Mouse (Mus musculus) lung, embryonic 14.5 days (tissue): ENCODE measurements around the gene Kcnj14. TPM values are rescaled to one million over a fixed set of nuclear protein-coding genes. Genes with fewer than 3 reads are reported as not detected.

Source experiments
- ATAC-seq: fragments of 200-750 bp; cut with Nextera tagmentation; 2 replicates; pipeline ENCODE4 v1.8.0; 2017; ENCODE audit warnings: mild to moderate bottlenecking, moderate TSS enrichment, moderate library complexity; ENCODE audit not compliant: insufficient read depth
- DNase-seq: peaks from one replicate; pipeline ENCODE4 v3.0.0-alpha.2; 2015
- H3K27ac ChIP-seq: fragments of 300-500 bp; sonication (generic); 2 replicates; pipeline ENCODE4 v1.5.1; 2014; ENCODE audit warnings: low read depth, mild to moderate bottlenecking, moderate library complexity
- H3K27me3 ChIP-seq: fragments of 300-500 bp; sonication (generic); 2 replicates; pipeline ENCODE4 v1.6.1; 2014; ENCODE audit warnings: low read length, control low read depth; ENCODE audit not compliant: insufficient read depth
- H3K36me3 ChIP-seq: fragments of 300-500 bp; sonication (generic); 2 replicates; pipeline ENCODE4 v1.6.1; 2014; ENCODE audit warnings: control low read depth; ENCODE audit not compliant: insufficient read depth
- H3K4me1 ChIP-seq: fragments of 300-500 bp; sonication (generic); 2 replicates; pipeline ENCODE4 v1.6.1; 2014; ENCODE audit warnings: antibody characterized with exemption, control low read depth; ENCODE audit not compliant: insufficient read depth
- H3K4me2 ChIP-seq: fragments of 300-500 bp; sonication (generic); 2 replicates; pipeline ENCODE4 v1.6.1; 2014; ENCODE audit warnings: mild to moderate bottlenecking
- H3K4me3 ChIP-seq: fragments of 300-500 bp; sonication (generic); 2 replicates; pipeline ENCODE4 v1.5.1; 2014; ENCODE audit warnings: low read depth, low read length
- H3K9ac ChIP-seq: fragments of 300-500 bp; sonication (generic); 2 replicates; pipeline ENCODE4 v1.6.1; 2014
- H3K9me3 ChIP-seq: fragments of 300-500 bp; sonication (generic); 2 replicates; pipeline ENCODE4 v1.6.1; 2016; ENCODE audit warnings: low read depth, low read length, control low read depth
- CTCF ChIP-seq: IDR thresholded peaks from 2 replicates; pipeline ENCODE4 v1.5.1; 2016; ENCODE audit warnings: antibody characterized with exemption, low read depth
- WGBS: fragments of 180-500 bp; shearing (Covaris S2); extraction: QIAGEN DNeasy Blood & Tissue Kit; methylation state at CpG from one replicate; pipeline ENCODE4 v1.1.7; 2014; 5-methylcytosine and 5-hydroxymethylcytosine counted together
- polyA plus RNA-seq: library from polyadenylated mRNA; unstranded; fragments of >200 nt; fragmentation: Nextera tagmentation; extraction: Ambion mirVana; gene quantifications from 2 replicates; pipeline ENCODE4 v1.2.1, GENCODE M21; 2014

Kcnj14 gene
- polyA plus RNA-seq, 1 experiment from 2014 or later, result 0.67 TPM

DNA sequence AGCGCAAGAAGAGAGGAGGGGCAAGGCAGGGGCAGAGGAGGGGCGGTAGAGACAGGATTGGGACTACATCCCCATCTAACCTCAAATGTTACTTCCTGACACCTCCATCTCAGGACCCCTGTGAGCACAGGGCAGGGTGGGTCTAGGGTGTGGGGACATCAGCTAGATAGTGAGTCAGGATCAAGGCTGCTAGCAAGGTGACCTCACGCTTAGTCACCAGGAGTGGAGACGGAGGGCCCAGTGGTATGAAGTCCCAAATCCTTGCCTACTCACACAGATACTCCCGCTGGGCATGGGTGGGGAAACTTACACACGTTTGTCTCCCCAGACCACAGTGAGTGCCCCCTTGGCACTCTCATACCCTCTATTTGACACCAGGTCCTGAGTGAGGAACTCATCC, 22.0 kb downstream of the Kcnj14 start:
- 90% methylated on average over 6 of the region's 6 CpGs for WGBS
- Histone ChIP-seq H3K4me2 (no peak overlapping the region), H3K9ac (no peak overlapping the region), H3K27me3 (peaks cover 22% of the 10 kb centered on the region), H3K36me3 (peaks cover 16% of the 10 kb centered on the region), H3K27ac (no peak overlapping the region), H3K4me1 (0 out of 2 replicates have a peak, but pooled peaks cover 7% of the 10 kb centered on the region), H3K9me3 (no peaks in the 10 kb centered on the region), H3K4me3 (no peak overlapping the region)
- no peak for TF ChIP-seq CTCF
- no peak for ATAC-seq
- no peak for DNase-seq

DNA sequence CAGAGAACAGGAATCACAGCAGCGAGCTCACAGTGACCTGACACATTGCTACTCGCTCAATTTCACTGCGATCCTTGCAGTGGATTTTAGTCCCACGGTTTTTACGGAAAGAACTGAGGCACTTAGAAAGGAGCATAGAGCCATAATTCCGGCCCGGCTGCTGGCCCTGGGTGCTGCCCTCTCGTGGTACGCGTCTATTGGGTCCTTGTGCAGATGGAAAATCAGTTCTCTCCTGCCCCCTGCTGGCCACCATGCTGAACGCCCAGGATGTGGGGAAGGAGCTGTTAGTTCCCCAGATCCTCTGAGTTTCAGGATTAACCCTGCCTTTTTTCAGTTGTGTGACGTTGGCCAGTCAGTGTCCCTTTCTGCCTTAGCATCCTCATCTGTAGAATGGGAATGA, 23.2 kb downstream of the Kcnj14 start:
- H3K27ac ChIP-seq, result no peak overlapping the region
- no peaks in the 10 kb centered on the region for H3K9me3 ChIP-seq
- TF ChIP-seq CTCF, result peak; percentile 100
- H3K36me3 ChIP-seq, result peaks cover 4% of the 10 kb centered on the region; the same call in 1 of the 2 replicates
- no peak overlapping the region for H3K9ac ChIP-seq
- H3K4me1 ChIP-seq, result 0 out of 2 replicates have a peak, but pooled peaks cover 7% of the 10 kb centered on the region
- ATAC-seq (peak; percentile 39; the same call in 1 of the 2 replicates), DNase-seq (peak; percentile 98)
- peaks cover 32% of the 10 kb centered on the region for H3K27me3 ChIP-seq
- H3K4me2 ChIP-seq, result peak overlapping the region; percentile 58
- WGBS, result 3% methylated on average over 12 of the region's 12 CpGs
- no peak overlapping the region for H3K4me3 ChIP-seq

DNA sequence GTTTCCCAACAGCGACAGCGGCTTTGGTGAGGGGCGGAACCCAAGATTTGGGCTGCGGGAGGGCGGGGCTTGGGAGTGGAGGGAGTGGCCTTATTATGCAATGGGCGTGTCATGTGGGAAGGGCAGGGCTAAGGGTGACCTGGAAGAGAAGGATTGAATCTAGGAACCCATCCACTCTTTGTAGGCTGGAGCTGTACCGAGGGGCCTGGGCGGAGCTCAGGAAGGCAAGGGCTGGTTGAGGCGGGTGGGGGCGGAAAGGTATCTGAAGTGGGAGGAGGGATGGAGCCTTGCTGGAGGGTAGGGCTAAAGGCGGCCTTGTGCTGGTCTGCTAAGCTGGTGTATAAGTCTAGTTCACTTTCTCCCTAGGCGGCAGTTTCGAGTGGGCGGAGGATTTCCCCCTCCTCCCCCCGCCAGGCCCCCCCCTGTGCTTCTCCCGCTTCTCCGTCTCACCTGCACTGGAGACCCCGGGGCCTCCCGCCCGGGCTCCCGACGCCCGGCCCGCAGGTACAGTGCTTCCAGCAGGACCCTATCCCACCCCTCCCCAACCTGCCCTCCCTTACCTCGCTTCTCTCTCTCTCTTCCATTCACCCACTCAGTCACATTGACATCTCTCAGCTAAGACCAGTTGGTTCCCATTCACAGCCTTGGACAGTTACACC, 23.9 kb downstream of the Kcnj14 start:
- ATAC-seq (peak; percentile 67), DNase-seq (peak; percentile 74)
- Histone ChIP-seq H3K9me3 (no peaks in the 10 kb centered on the region), H3K9ac (no peak overlapping the region), H3K27ac (no peak overlapping the region), H3K4me1 (0 out of 2 replicates have a peak, but pooled peaks cover 7% of the 10 kb centered on the region), H3K36me3 (peaks cover 3% of the 10 kb centered on the region; the same call in 1 of the 2 replicates), H3K4me3 (peak overlapping the region; percentile 17; the same call in 1 of the 2 replicates), H3K4me2 (peak overlapping the region; percentile 58), H3K27me3 (peaks cover 32% of the 10 kb centered on the region)
- WGBS, result 13% methylated on average over 24 of the region's 25 CpGs
- TF ChIP-seq CTCF, result no peak

DNA sequence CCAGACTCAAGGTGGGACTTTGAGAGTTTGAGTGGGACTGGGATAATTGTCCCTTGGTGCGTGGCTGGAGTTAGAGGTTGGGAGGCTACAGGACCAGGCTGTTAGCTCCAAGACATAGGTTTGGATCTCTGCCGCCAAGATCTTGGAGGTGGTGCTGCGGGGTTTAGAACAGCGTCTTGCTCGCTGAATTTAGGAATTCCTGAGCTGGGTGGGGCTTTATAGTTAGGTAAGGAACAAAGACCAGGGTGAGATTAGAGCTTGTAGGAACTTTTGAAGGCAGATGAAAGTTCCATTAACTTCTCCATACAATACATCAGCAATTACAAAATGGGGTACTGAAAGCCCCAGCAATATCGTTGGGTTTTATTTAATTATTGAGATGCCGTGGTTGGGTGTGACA, 24.6 kb downstream of the Kcnj14 start:
- DNase-seq (no peak), ATAC-seq (no peak)

DNA sequence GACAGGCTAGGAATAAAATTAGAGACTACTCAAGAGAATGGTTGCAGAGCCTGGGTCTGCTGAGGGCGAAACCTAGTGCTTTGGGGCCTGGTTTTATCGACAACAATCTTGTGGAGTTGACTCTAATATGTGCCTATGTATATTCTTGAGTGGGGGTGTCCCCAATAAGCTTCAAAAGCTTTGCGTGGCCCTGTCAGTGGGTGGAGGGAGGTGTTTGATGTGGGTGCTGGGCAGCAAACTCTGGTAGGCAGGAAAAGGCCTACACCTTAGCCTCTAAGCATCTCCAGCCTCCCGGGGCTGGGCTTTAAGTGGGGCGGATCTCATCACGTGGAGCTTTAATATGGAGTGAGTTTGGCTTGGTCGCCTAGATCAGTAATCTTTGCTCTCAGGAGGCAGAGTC, 25.7 kb downstream of the Kcnj14 start:
- Histone ChIP-seq H3K36me3 (0 out of 2 replicates have a peak, but pooled peaks cover 3% of the 10 kb centered on the region), H3K4me3 (peak overlapping the region; percentile 44), H3K27ac (no peak overlapping the region), H3K9me3 (no peaks in the 10 kb centered on the region), H3K9ac (no peak overlapping the region), H3K27me3 (peaks cover 32% of the 10 kb centered on the region), H3K4me2 (peak overlapping the region; percentile 83), H3K4me1 (0 out of 2 replicates have a peak, but pooled peaks cover 7% of the 10 kb centered on the region)
- no peak for TF ChIP-seq CTCF
- DNase-seq (no peak), ATAC-seq (no peak)
- 47% methylated on average over 7 of the region's 7 CpGs for WGBS

More for the DNA sequence above, 24.6 kb downstream of the Kcnj14 start:
- Histone ChIP-seq H3K36me3 (peaks cover 3% of the 10 kb centered on the region; the same call in 1 of the 2 replicates), H3K9ac (no peak overlapping the region), H3K4me3 (peak overlapping the region; percentile 17; the same call in 1 of the 2 replicates), H3K27ac (no peak overlapping the region), H3K4me2 (peak overlapping the region; percentile 58), H3K27me3 (peaks cover 32% of the 10 kb centered on the region), H3K9me3 (no peaks in the 10 kb centered on the region), H3K4me1 (0 out of 2 replicates have a peak, but pooled peaks cover 7% of the 10 kb centered on the region)
- TF ChIP-seq CTCF, result no peak
- WGBS, result 31% methylated on average over 7 of the region's 7 CpGs

DNA sequence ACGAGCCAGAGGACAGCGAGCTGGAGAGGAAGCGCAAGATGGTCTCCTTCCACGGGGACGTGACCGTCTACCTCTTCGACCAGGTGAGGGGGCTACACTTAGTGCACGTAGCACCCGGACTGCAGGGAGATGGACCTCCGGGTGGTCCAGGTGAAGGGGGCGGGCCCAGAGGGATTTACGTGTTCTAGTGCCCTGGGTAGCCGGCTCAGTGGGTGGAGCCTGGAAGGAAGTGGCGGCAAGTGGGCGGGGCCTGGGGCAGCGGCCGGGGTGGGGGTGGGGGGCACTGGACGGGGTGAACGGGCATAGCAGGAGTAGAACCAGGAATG, 26.1 kb downstream of the Kcnj14 start:
- no peak for TF ChIP-seq CTCF
- H3K9ac ChIP-seq, result peak overlapping the region; percentile 53
- peak; percentile 54 for DNase-seq
- ATAC-seq, result no peak
- peaks cover 32% of the 10 kb centered on the region for H3K27me3 ChIP-seq
- H3K36me3 ChIP-seq, result 0 out of 2 replicates have a peak, but pooled peaks cover 3% of the 10 kb centered on the region
- H3K27ac ChIP-seq, result no peak overlapping the region
- H3K4me3 ChIP-seq, result peak overlapping the region; percentile 44
- 2% methylated on average over 19 of the region's 19 CpGs for WGBS
- 0 out of 2 replicates have a peak, but pooled peaks cover 7% of the 10 kb centered on the region for H3K4me1 ChIP-seq
- H3K4me2 ChIP-seq, result peak overlapping the region; percentile 83
- H3K9me3 ChIP-seq, result no peaks in the 10 kb centered on the region

DNA sequence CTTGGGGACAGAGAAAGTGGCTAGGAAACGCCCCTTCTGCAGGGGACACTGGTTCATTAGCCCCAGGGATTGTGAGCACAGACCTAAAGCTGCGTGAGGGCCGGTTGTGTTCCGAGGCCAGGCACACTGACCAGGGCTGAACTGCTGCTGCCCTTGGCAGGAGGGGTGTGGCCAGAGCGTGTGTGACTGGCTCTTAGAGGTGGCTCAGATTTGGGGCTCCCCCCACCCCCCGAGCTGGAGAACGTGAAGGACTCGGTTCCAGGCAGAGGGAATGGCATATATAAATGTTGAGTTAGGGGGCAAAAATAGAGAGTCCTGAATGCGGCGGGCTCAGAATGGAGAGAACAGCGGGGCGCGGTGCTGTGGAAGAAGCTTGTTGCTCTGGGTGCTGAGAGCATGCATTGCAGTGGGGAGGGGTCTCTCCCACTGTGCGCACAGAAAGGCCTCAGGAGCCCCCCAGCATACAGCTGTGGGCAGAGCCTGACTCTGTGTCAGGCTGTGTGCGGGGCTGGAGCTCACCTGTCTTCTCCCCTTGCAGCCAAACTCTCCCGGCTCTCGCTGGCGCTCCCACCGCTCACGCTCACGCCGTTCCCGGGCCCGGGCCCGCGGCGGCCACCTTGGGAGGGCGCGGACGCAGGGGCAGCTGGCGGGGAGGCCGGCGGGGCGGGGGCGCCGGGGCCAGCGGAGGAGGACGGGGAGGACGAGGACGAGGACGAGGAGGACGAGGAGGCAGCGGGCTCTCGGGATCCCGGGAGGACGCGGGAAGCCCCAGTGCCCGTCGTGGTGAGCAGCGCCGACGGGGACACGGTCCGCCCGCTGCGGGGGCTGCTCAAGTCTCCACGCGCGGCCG, 26.7 kb downstream of the Kcnj14 start:
- H3K9me3 ChIP-seq, result no peaks in the 10 kb centered on the region
- no peak for ATAC-seq
- 2% methylated on average over 55 of the region's 60 CpGs for WGBS
- H3K4me3 ChIP-seq, result peak overlapping the region; percentile 44
- no peak for DNase-seq
- H3K36me3 ChIP-seq, result peaks cover 5% of the 10 kb centered on the region; the same call in 1 of the 2 replicates
- TF ChIP-seq CTCF, result no peak
- H3K27me3 ChIP-seq, result peaks cover 32% of the 10 kb centered on the region
- no peak overlapping the region for H3K27ac ChIP-seq
- peak overlapping the region; percentile 53 for H3K9ac ChIP-seq
- H3K4me2 ChIP-seq, result peak overlapping the region; percentile 83
- H3K4me1 ChIP-seq, result 0 out of 2 replicates have a peak, but pooled peaks cover 7% of the 10 kb centered on the region
